Mouse (Mus musculus) liver, postnatal 0 days (tissue): ENCODE data around the gene Spaca6. TPM values are rescaled to one million over a fixed set of nuclear protein-coding genes. Genes with fewer than 3 reads are reported as not detected.

Source experiments
- ATAC-seq: fragments of 200-750 bp; cut with Nextera tagmentation; 2 replicates; pipeline ENCODE4 v1.8.0; 2017; ENCODE audit warnings: mild to moderate bottlenecking, moderate library complexity
- DNase-seq: peaks from one replicate; pipeline ENCODE4 v3.0.0-alpha.2; 2016
- H3K27ac ChIP-seq: fragments of 300-500 bp; sonication (generic); 2 replicates; pipeline ENCODE4 v1.5.1; 2014; ENCODE audit warnings: antibody characterized with exemption, moderate library complexity, mild to moderate bottlenecking, low read depth
- H3K27me3 ChIP-seq: fragments of 300-500 bp; sonication (generic); 2 replicates; pipeline ENCODE4 v1.6.1; 2014; ENCODE audit warnings: low read length, control low read depth, mixed read lengths; ENCODE audit not compliant: insufficient read depth
- H3K36me3 ChIP-seq: fragments of 300-500 bp; sonication (generic); replicated peaks from 2 replicates; pipeline ENCODE4 v1.6.1; 2014; ENCODE audit warnings: mild to moderate bottlenecking, control low read depth, low read length, moderate library complexity, mixed read lengths; ENCODE audit not compliant: insufficient read depth
- H3K4me1 ChIP-seq: fragments of 300-500 bp; sonication (generic); 2 replicates; pipeline ENCODE4 v1.6.1; 2014; ENCODE audit warnings: antibody characterized with exemption, mild to moderate bottlenecking, control low read depth; ENCODE audit not compliant: insufficient read depth
- H3K4me2 ChIP-seq: fragments of 300-500 bp; sonication (generic); 2 replicates; pipeline ENCODE4 v1.6.1; 2014; ENCODE audit warnings: low read depth, mild to moderate bottlenecking, low read length, moderate library complexity, mixed read lengths
- H3K4me3 ChIP-seq: fragments of 300-500 bp; sonication (generic); 2 replicates; pipeline ENCODE4 v1.5.1; 2014; ENCODE audit warnings: low read depth, low read length
- H3K9ac ChIP-seq: fragments of 300-500 bp; sonication (generic); replicated peaks from 2 replicates; pipeline ENCODE4 v1.6.1; 2014; ENCODE audit warnings: mild to moderate bottlenecking, moderate library complexity
- H3K9me3 ChIP-seq: fragments of 300-500 bp; sonication (generic); 2 replicates; pipeline ENCODE4 v1.6.1; 2016; ENCODE audit warnings: mild to moderate bottlenecking, control low read depth, low read length, mixed read lengths
- CTCF ChIP-seq: sonication (generic); IDR thresholded peaks from 2 replicates; pipeline ENCODE4 v1.5.1; 2016; ENCODE audit warnings: antibody characterized with exemption, low read depth
- EP300 ChIP-seq: IDR thresholded peaks from 2 replicates; pipeline ENCODE4 v1.6.1; 2016; ENCODE audit warnings: antibody characterized with exemption, low read depth, mild to moderate bottlenecking
- WGBS: fragments of 180-500 bp; shearing (Covaris S2); extraction: QIAGEN DNeasy Blood & Tissue Kit; methylation state at CpG from one replicate; pipeline ENCODE4 v1.1.7; 2014; ENCODE audit not compliant: insufficient replicate concordance; 5-methylcytosine and 5-hydroxymethylcytosine counted together
- polyA plus RNA-seq: library from polyadenylated mRNA; unstranded; fragments of >200 nt; fragmentation: Nextera tagmentation; extraction: Ambion mirVana; gene quantifications from 2 replicates; pipeline ENCODE4 v1.2.1, GENCODE M21; 2015

Spaca6 gene
- polyA plus RNA-seq, 1 experiment from 2014 or later: 2.1 TPM

- no peak for DNase-seq
- TF ChIP-seq CTCF: no peak
- TF ChIP-seq EP300: no peak
- no peaks in the 10 kb centered on the region for H3K36me3 ChIP-seq
- H3K27ac ChIP-seq: no peak overlapping the region
- H3K4me3 ChIP-seq: no peak overlapping the region
- no peaks in the 10 kb centered on the region for H3K9me3 ChIP-seq
- peaks cover 11% of the 10 kb centered on the region; the same call in 1 of the 2 replicates for H3K27me3 ChIP-seq
- H3K4me2 ChIP-seq: no peak overlapping the region
- no peak overlapping the region for H3K9ac ChIP-seq
- ATAC-seq: no peak
- H3K4me1 ChIP-seq: peaks cover 7% of the 10 kb centered on the region
- WGBS: 63% methylated on average over 7 of the region's 7 CpGs
These were observed 3.8 kb downstream of the Spaca6 start for GRCm38 (mm10) chr17:17830731-17831130.

- Histone ChIP-seq H3K4me3 (no peak overlapping the region), H3K36me3 (no peaks in the 10 kb centered on the region), H3K27ac (no peak overlapping the region), H3K4me2 (no peak overlapping the region), H3K4me1 (peaks cover 12% of the 10 kb centered on the region), H3K9ac (no peak overlapping the region), H3K9me3 (no peaks in the 10 kb centered on the region), H3K27me3 (no peaks in the 10 kb centered on the region)
- no peak for TF ChIP-seq CTCF
- TF ChIP-seq EP300: no peak
- DNase-seq (peak; percentile 23), ATAC-seq (no peak)
- 11% methylated on average over 1 of the region's 1 CpGs for WGBS
These were observed 7.9 kb downstream of the Spaca6 start for GRCm38 (mm10) chr17:17834896-17835295.

GRCm38 (mm10) chr17:17836101-17836500 is 9.1 kb downstream of the Spaca6 start:
- ATAC-seq: no peak
- no peaks in the 10 kb centered on the region for H3K27me3 ChIP-seq
- 0 out of 2 replicates have a peak, but pooled peaks cover 2% of the 10 kb centered on the region for H3K36me3 ChIP-seq
- DNase-seq: no peak
- H3K9me3 ChIP-seq: no peaks in the 10 kb centered on the region
- peaks cover 12% of the 10 kb centered on the region for H3K4me1 ChIP-seq
- no peak overlapping the region for H3K4me2 ChIP-seq
- 76% methylated on average over 5 of the region's 5 CpGs for WGBS
- H3K9ac ChIP-seq: no peak overlapping the region
- H3K4me3 ChIP-seq: no peak overlapping the region
- no peak overlapping the region for H3K27ac ChIP-seq
- TF ChIP-seq CTCF (no peak), EP300 (no peak)

GRCm38 (mm10) chr17:17837426-17837825 is 10.5 kb downstream of the Spaca6 start:
- no peak for TF ChIP-seq EP300
- 0 out of 2 replicates have a peak, but pooled peaks have one; percentile 3 for TF ChIP-seq CTCF
- WGBS: 20% methylated on average over 13 of the region's 13 CpGs

GRCm38 (mm10) chr17:17837919-17838701 is 11.2 kb downstream of the Spaca6 start:
- H3K4me2 ChIP-seq: peak overlapping the region; percentile 79
- TF ChIP-seq CTCF: peak; percentile 88
- TF ChIP-seq EP300: 0 out of 2 replicates have a peak, but pooled peaks have one; percentile 39
- ATAC-seq (peak; percentile 99), DNase-seq (peak; percentile 92)
- peaks cover 12% of the 10 kb centered on the region for H3K4me1 ChIP-seq
- no peaks in the 10 kb centered on the region for H3K27me3 ChIP-seq
- H3K9ac ChIP-seq: peak overlapping the region; percentile 74
- H3K27ac ChIP-seq: peak overlapping the region; percentile 88
- H3K36me3 ChIP-seq: 0 out of 2 replicates have a peak, but pooled peaks cover 2% of the 10 kb centered on the region
- H3K4me3 ChIP-seq: peak overlapping the region; percentile 65
- H3K9me3 ChIP-seq: no peaks in the 10 kb centered on the region
- 1% methylated on average over 39 of the region's 43 CpGs for WGBS

More at GRCm38 (mm10) chr17:17837426-17837825, 10.5 kb downstream of the Spaca6 start:
- ATAC-seq (no peak), DNase-seq (no peak)
- peaks cover 12% of the 10 kb centered on the region for H3K4me1 ChIP-seq
- peak overlapping the region; percentile 79 for H3K4me2 ChIP-seq
- H3K36me3 ChIP-seq: 0 out of 2 replicates have a peak, but pooled peaks cover 2% of the 10 kb centered on the region
- H3K4me3 ChIP-seq: peak overlapping the region; percentile 65
- peak overlapping the region; percentile 88 for H3K27ac ChIP-seq
- H3K9me3 ChIP-seq: no peaks in the 10 kb centered on the region
- H3K9ac ChIP-seq: no peak overlapping the region; the same call in 1 of the 2 replicates
- no peaks in the 10 kb centered on the region for H3K27me3 ChIP-seq

GRCm38 (mm10) chr17:17839276-17839675 is 12.3 kb downstream of the Spaca6 start:
- H3K27me3 ChIP-seq: no peaks in the 10 kb centered on the region
- 0 out of 2 replicates have a peak, but pooled peaks cover 2% of the 10 kb centered on the region for H3K36me3 ChIP-seq
- TF ChIP-seq EP300 (no peak), CTCF (no peak)
- peaks cover 12% of the 10 kb centered on the region for H3K4me1 ChIP-seq
- no peak overlapping the region for H3K4me3 ChIP-seq
- peak overlapping the region; percentile 79; the same call in 1 of the 2 replicates for H3K4me2 ChIP-seq
- no peak overlapping the region for H3K9ac ChIP-seq
- H3K27ac ChIP-seq: no peak overlapping the region
- ATAC-seq (no peak), DNase-seq (no peak)
- 92% methylated on average over 2 of the region's 2 CpGs for WGBS
- H3K9me3 ChIP-seq: no peaks in the 10 kb centered on the region
